Mouse (Mus musculus): Measurements from ENCODE around the gene Erc2. TPM values are rescaled to one million over a fixed set of nuclear protein-coding genes. Genes with fewer than 3 reads are reported as not detected.
A peak's percentile ranks its signal among the peaks of the same experiment; 100 is the strongest.

Gene Erc2
- polyA plus RNA-seq, 1 experiment, result 2.3 TPM

- WGBS, result 56% methylated on average over 7 of the region's 7 CpGs
- no peak for DNase-seq (ENCODE audit: low read depth, low spot score)
Measured at GRCm38 (mm10) chr14:28443254-28443944, 821.2 kb downstream of the Erc2 start.

- WGBS, result 85% methylated on average over 6 of the region's 6 CpGs
Measured at GRCm38 (mm10) chr14:28445737-28446136, 823.5 kb downstream of the Erc2 start.

GRCm38 (mm10) chr14:28451771-28452170 lies 829.5 kb downstream of the Erc2 start:
- WGBS, result 84% methylated on average over 9 of the region's 9 CpGs

More at GRCm38 (mm10) chr14:28445737-28446136, 823.5 kb downstream of the Erc2 start:
- DNase-seq (ENCODE audit: low read depth, low spot score), result no peak

GRCm38 (mm10) chr14:28456372-28457076 lies 834.3 kb downstream of the Erc2 start:
- peak; percentile 37 for DNase-seq (ENCODE audit: low read depth, low spot score)
- WGBS, result 23% methylated on average over 7 of the region's 7 CpGs

More at GRCm38 (mm10) chr14:28451771-28452170, 829.5 kb downstream of the Erc2 start:
- no peak for DNase-seq (ENCODE audit: low read depth, low spot score)

GRCm38 (mm10) chr14:28457428-28457827 lies 835.2 kb downstream of the Erc2 start:
- 29% methylated on average over 3 of the region's 3 CpGs for WGBS
- DNase-seq (ENCODE audit: low read depth, low spot score), result no peak

GRCm38 (mm10) chr14:28467956-28468355 lies 845.7 kb downstream of the Erc2 start:
- WGBS, result 46% methylated on average over 5 of the region's 5 CpGs
- no peak for DNase-seq (ENCODE audit: low read depth, low spot score)

GRCm38 (mm10) chr14:28469696-28470095 lies 847.5 kb downstream of the Erc2 start:
- DNase-seq (ENCODE audit: low read depth, low spot score), result no peak
- 55% methylated on average over 4 of the region's 4 CpGs for WGBS

- 71% methylated on average over 6 of the region's 6 CpGs for WGBS
Measured at GRCm38 (mm10) chr14:28470212-28470611, 848.0 kb downstream of the Erc2 start.

GRCm38 (mm10) chr14:28475012-28475411 lies 852.8 kb downstream of the Erc2 start:
- WGBS, result 52% methylated on average over 3 of the region's 3 CpGs
- no peak for DNase-seq (ENCODE audit: low read depth, low spot score)

More at GRCm38 (mm10) chr14:28470212-28470611, 848.0 kb downstream of the Erc2 start:
- no peak for DNase-seq (ENCODE audit: low read depth, low spot score)

- WGBS, result 43% methylated on average over 7 of the region's 7 CpGs
Measured at GRCm38 (mm10) chr14:28475421-28475820, 853.2 kb downstream of the Erc2 start.

GRCm38 (mm10) chr14:28476746-28477145 lies 854.5 kb downstream of the Erc2 start:
- no peak for DNase-seq (ENCODE audit: low read depth, low spot score)
- WGBS, result 74% methylated on average over 3 of the region's 3 CpGs

More at GRCm38 (mm10) chr14:28475421-28475820, 853.2 kb downstream of the Erc2 start:
- DNase-seq (ENCODE audit: low read depth, low spot score), result no peak

- WGBS, result 70% methylated on average over 1 of the region's 1 CpGs
- DNase-seq (ENCODE audit: low read depth, low spot score), result no peak
Measured at GRCm38 (mm10) chr14:28480866-28481265, 858.6 kb downstream of the Erc2 start.

GRCm38 (mm10) chr14:28493806-28494205 lies 871.6 kb downstream of the Erc2 start:
- 92% methylated on average over 4 of the region's 4 CpGs for WGBS
- no peak for DNase-seq (ENCODE audit: low read depth, low spot score)

GRCm38 (mm10) chr14:28494273-28494672 lies 872.0 kb downstream of the Erc2 start:
- WGBS, result 91% methylated on average over 5 of the region's 5 CpGs

GRCm38 (mm10) chr14:28501216-28501878 lies 879.1 kb downstream of the Erc2 start:
- no peak for DNase-seq (ENCODE audit: low read depth, low spot score)

More at GRCm38 (mm10) chr14:28494273-28494672, 872.0 kb downstream of the Erc2 start:
- no peak for DNase-seq (ENCODE audit: low read depth, low spot score)

GRCm38 (mm10) chr14:28503276-28503675 lies 881.0 kb downstream of the Erc2 start:
- 92% methylated on average over 2 of the region's 2 CpGs for WGBS

More at GRCm38 (mm10) chr14:28501216-28501878, 879.1 kb downstream of the Erc2 start:
- WGBS, result 21% methylated on average over 12 of the region's 12 CpGs

GRCm38 (mm10) chr14:28504101-28505050 lies 882.1 kb downstream of the Erc2 start, which contains the start of gene Wnt5a:
Gene Wnt5a, plus strand, starts transcription at chr14:28504750.
- WGBS, result 3% methylated on average over 53 of the region's 53 CpGs

More at GRCm38 (mm10) chr14:28503276-28503675, 881.0 kb downstream of the Erc2 start:
- DNase-seq (ENCODE audit: low read depth, low spot score), result no peak

GRCm38 (mm10) chr14:28505051-28505585 lies 882.9 kb downstream of the Erc2 start:
- WGBS, result under 1% methylated on average over 22 of the region's 22 CpGs
- DNase-seq (ENCODE audit: low read depth, low spot score), result no peak

More at GRCm38 (mm10) chr14:28504101-28505050, 882.1 kb downstream of the Erc2 start, which contains the start of gene Wnt5a:
- DNase-seq (ENCODE audit: low read depth, low spot score), result no peak
